ENCODE assay signal across 9 mouse cellular contexts in the genomic region with DNA sequence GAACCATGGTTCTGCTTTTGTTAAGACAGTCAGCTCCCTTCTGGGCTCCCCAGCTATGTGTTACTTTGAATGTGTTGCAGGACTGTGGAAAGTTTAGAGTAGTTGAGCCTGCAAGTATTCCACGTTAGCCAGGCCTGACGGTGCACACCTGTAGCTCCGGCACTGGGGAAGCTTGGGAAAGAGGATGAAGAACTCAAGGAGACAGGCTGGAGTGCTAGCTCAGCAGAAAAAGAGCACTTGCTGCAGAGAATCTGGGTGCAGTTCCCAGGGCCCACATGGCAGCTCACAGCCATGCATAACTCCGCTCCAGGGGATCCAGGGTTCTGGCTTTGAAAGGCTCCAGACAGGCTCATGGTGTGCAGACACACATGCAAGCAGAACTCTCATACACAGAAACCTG.
"Had no signal": no experiment of that assay in that cellular context is flagged by ENCODE, and none has a peak within 500 bp of the region (broad histone marks: within the 10 kb centered on the region; RNA-seq: fewer than 3 reads in every experiment).

No protein-coding gene starts in this region.

- H3K27ac ChIP-seq: limb, embryonic 15.5 days; liver, embryonic 14.5 days; neural tube, embryonic 12.5 days; stomach, postnatal 0 days had no signal

- H3K4me1 ChIP-seq: limb, embryonic 15.5 days; neural tube, embryonic 12.5 days had no signal

- H3K9ac ChIP-seq: limb, embryonic 15.5 days; liver, embryonic 14.5 days; neural tube, embryonic 12.5 days had no signal

- H3K4me2 ChIP-seq: limb, embryonic 15.5 days; neural tube, embryonic 12.5 days had no signal

- H3K4me3 ChIP-seq: limb, embryonic 15.5 days; myocyte; neural tube, embryonic 12.5 days had no signal

- H3K9me3 ChIP-seq: limb, embryonic 15.5 days; neural tube, embryonic 12.5 days had no signal

- DNase-seq: left cerebral cortex, postnatal 4 days; lung, adult 18-20 months; midbrain, embryonic 14.5 days; thymus, postnatal 4 days had no signal

- H3K27me3 ChIP-seq: limb, embryonic 15.5 days; neural tube, embryonic 12.5 days had no signal
